Mouse (Mus musculus) layer of hippocampus, postnatal 14 days (tissue): Measurements from ENCODE around the gene Hdgf. TPM values are rescaled to one million over a fixed set of nuclear protein-coding genes. Genes with fewer than 3 reads are reported as not detected.

Experiments
- total RNA-seq, 2 experiments: library from RNA; stranded (reverse); gene quantifications; 2 replicates each; pipeline ENCODE4 v1.2.3; 2021

Gene Hdgf
- total RNA-seq, 2 experiments from 2014 or later, result 119 to 122 TPM

Other genes with a start within 250 kb of the Hdgf start
- under 1 TPM; 0.60 to 0.81 TPM for gene Lrrc71, start 157.7 kb upstream of the Hdgf start, total RNA-seq
- under 1 TPM; 0.29 to 0.41 TPM for gene Ntrk1, start 111.2 kb upstream of the Hdgf start, total RNA-seq
- under 1 TPM; 0.12 to 0.35 TPM for gene Insrr, start 109.4 kb upstream of the Hdgf start, total RNA-seq
- gene Pear1, start 82.0 kb upstream of the Hdgf start, total RNA-seq, result 1 to 10 TPM; 7.4 to 8.2 TPM
- not detected for gene Sh2d2a, start 59.6 kb upstream of the Hdgf start, total RNA-seq
- 10 to 100 TPM; 64.0 to 64.1 TPM for gene Prcc, start 20.7 kb upstream of the Hdgf start, total RNA-seq
- gene Mrpl24, start 13.2 kb downstream of the Hdgf start, total RNA-seq, result 10 to 100 TPM; 50.3 to 55.4 TPM
- 10 to 100 TPM; 15.0 to 16.4 TPM for gene Isg20l2, start 24.0 kb downstream of the Hdgf start, total RNA-seq
- 10 to 100 TPM; 19.0 to 22.8 TPM for gene Rrnad1, start 24.4 kb downstream of the Hdgf start, total RNA-seq
- 1 to 10 TPM; 2.0 to 2.2 TPM for gene Crabp2, start 42.3 kb downstream of the Hdgf start, total RNA-seq
- gene Nes, start 64.8 kb downstream of the Hdgf start, total RNA-seq, result 10 to 100 TPM in 1 of 2 experiments, 1 to 10 TPM in 1; 9.0 to 11.0 TPM
- gene Bcan, start 93.9 kb downstream of the Hdgf start, total RNA-seq, result 100 to 1,000 TPM; 421 to 446 TPM
- gene Hapln2, start 121.3 kb downstream of the Hdgf start, total RNA-seq, result 1 to 10 TPM; 1.8 to 1.9 TPM
- gene Gpatch4, start 136.8 kb downstream of the Hdgf start, total RNA-seq, result 10 to 100 TPM; 13.5 to 16.5 TPM
- gene Naxe, start 152.2 kb downstream of the Hdgf start, total RNA-seq, result 10 to 100 TPM; 70.6 to 71.5 TPM
- gene Ttc24, start 172.0 kb downstream of the Hdgf start, total RNA-seq, result not detected
- gene Iqgap3, start 175.7 kb downstream of the Hdgf start, total RNA-seq, result 1 to 10 TPM in 1 of 2 experiments, under 1 TPM in 1; 0.91 to 1.2 TPM
- 100 to 1,000 TPM; 146 to 156 TPM for gene Mef2d, start 236.1 kb downstream of the Hdgf start, total RNA-seq